ENCODE assay signal across 9 mouse cellular contexts in the genomic region with DNA sequence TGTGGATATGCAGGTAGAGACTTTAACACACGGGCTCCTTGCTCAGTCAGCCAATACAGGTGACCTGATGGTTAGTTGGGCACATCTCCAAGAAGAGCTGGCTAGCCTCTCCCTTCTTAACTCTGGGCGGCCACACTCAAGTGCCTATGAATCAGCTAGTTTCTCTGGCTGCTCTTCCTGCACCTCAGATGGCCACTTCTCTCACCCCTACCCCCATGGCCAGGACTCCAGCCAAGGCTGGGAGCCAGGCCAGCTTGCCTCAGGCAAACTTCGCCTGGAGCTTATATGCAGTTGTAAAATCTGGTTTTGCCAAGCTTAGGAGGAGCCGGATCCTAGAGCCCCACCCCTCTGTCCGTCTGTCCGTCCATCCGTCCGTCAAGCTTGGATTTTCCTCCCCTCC. TPM values are rescaled to one million over a fixed set of nuclear protein-coding genes. Genes with fewer than 3 reads are reported as not detected.
DNase-seq lines count a peak whose midpoint lies in the region; ATAC-seq and TF ChIP-seq lines count a peak whose summit lies in the region.
"Had no signal": no experiment of that assay in that cellular context is flagged by ENCODE, and none has a peak within 500 bp of the region (broad histone marks: within the 10 kb centered on the region; RNA-seq: fewer than 3 reads in every experiment).

No protein-coding gene starts in this region.

- no peaks in the 10 kb centered on the region for H3K36me3 ChIP-seq in forebrain, embryonic 10.5 days (replicated peaks)
- H3K36me3 ChIP-seq in forebrain, embryonic 11.5 days (ENCODE audit: control insufficient read depth, insufficient read depth, low read length), result no peaks in the 10 kb centered on the region
- no peaks in the 10 kb centered on the region for H3K36me3 ChIP-seq in hindbrain, embryonic 14.5 days (replicated peaks; ENCODE audit: control insufficient read depth, insufficient read depth)
- peaks cover 12% of the 10 kb centered on the region for H3K36me3 ChIP-seq in limb, embryonic 15.5 days

- TF ChIP-seq POLR2A in bone marrow macrophage, adult 2 months (IDR thresholded peaks at IDR 0.05; ENCODE audit: borderline replicate concordance, low read depth, low read length), result no peak

- TF ChIP-seq CTCF in bone marrow macrophage, adult 2 months (IDR thresholded peaks at IDR 0.05; ENCODE audit: low read depth, low read length), result no peak

- H3K9ac ChIP-seq in forebrain, embryonic 11.5 days (ENCODE audit: low read length), result no peak overlapping the region
- H3K9ac ChIP-seq in hindbrain, embryonic 14.5 days, result no peak overlapping the region
- no peak overlapping the region for H3K9ac ChIP-seq in limb, embryonic 15.5 days

- no peaks in the 10 kb centered on the region for H3K9me3 ChIP-seq in forebrain, embryonic 10.5 days
- no peaks in the 10 kb centered on the region for H3K9me3 ChIP-seq in forebrain, embryonic 11.5 days (ENCODE audit: control insufficient read depth, low read length)
- no peaks in the 10 kb centered on the region for H3K9me3 ChIP-seq in hindbrain, embryonic 14.5 days (ENCODE audit: control insufficient read depth, low read length)
- H3K9me3 ChIP-seq in limb, embryonic 15.5 days, result no peaks in the 10 kb centered on the region

- peaks cover 45% of the 10 kb centered on the region for H3K4me1 ChIP-seq in forebrain, embryonic 10.5 days
- peaks cover 12% of the 10 kb centered on the region; the same call in 1 of the 2 replicates for H3K4me1 ChIP-seq in forebrain, embryonic 11.5 days (replicated peaks; ENCODE audit: control insufficient read depth, insufficient read depth, low read length)
- peaks cover 35% of the 10 kb centered on the region for H3K4me1 ChIP-seq in bone marrow macrophage, adult 2 months (ENCODE audit: control insufficient read depth, insufficient read depth, low read length)
- peaks cover 26% of the 10 kb centered on the region; the same call in 1 of the 2 replicates for H3K4me1 ChIP-seq in hindbrain, embryonic 14.5 days (replicated peaks; ENCODE audit: control insufficient read depth, insufficient read depth, low read length)
- H3K4me1 ChIP-seq in limb, embryonic 15.5 days, result peaks cover 67% of the 10 kb centered on the region

- peak overlapping the region; percentile 68; the same call in 1 of the 2 replicates for H3K4me3 ChIP-seq in forebrain, embryonic 10.5 days
- H3K4me3 ChIP-seq in forebrain, embryonic 11.5 days (ENCODE audit: low read depth, low read length), result no peak overlapping the region
- H3K4me3 ChIP-seq in bone marrow macrophage, adult 2 months (ENCODE audit: insufficient read depth, low read length), result peak overlapping the region; percentile 99
- 0 out of 2 replicates have a peak overlapping the region, but pooled peaks have one; percentile 0 for H3K4me3 ChIP-seq in hindbrain, embryonic 14.5 days (replicated peaks; ENCODE audit: low read length)
- H3K4me3 ChIP-seq in limb, embryonic 15.5 days, result peak overlapping the region; percentile 72
- H3K4me3 ChIP-seq: erythroblast, embryonic 14.5 days had no signal

- ATAC-seq in forebrain, embryonic 11.5 days (replicated peaks; ENCODE audit: low FRiP score), result no peak
- no peak for ATAC-seq in hindbrain, embryonic 14.5 days (ENCODE audit: low FRiP score)
- no peak for ATAC-seq in limb, embryonic 15.5 days (ENCODE audit: insufficient number of reproducible peaks, low FRiP score, low TSS enrichment, low read depth)

- WGBS in forebrain, embryonic 10.5 days, result 61% methylated on average over 8 of the region's 8 CpGs
- WGBS in forebrain, embryonic 11.5 days, result 57% methylated on average over 8 of the region's 8 CpGs
- WGBS in hindbrain, embryonic 14.5 days, result 44% methylated on average over 8 of the region's 8 CpGs
- WGBS in limb, embryonic 15.5 days, result 22% methylated on average over 8 of the region's 8 CpGs

- DNase-seq in forebrain, embryonic 10.5 days (ENCODE audit: extremely low spot score, low spot score), result no peak
- DNase-seq in forebrain, embryonic 11.5 days (ENCODE audit: low spot score), result no peak
- peak; percentile 83 for DNase-seq in gastrocnemius, adult 18-20 months (ENCODE audit: low spot score)
- DNase-seq in hindbrain, embryonic 14.5 days (ENCODE audit: low spot score), result no peak
- peak; percentile 35 for DNase-seq in right cerebral cortex, postnatal 25 days
- no peak for DNase-seq in spleen, postnatal 36 days (ENCODE audit: low spot score in 2 of 2)

- H3K27me3 ChIP-seq in forebrain, embryonic 10.5 days (ENCODE audit: poor library complexity, severe bottlenecking), result peaks cover 97% of the 10 kb centered on the region
- peaks cover 45% of the 10 kb centered on the region for H3K27me3 ChIP-seq in forebrain, embryonic 11.5 days (ENCODE audit: control insufficient read depth, insufficient read depth, low read length)
- H3K27me3 ChIP-seq in hindbrain, embryonic 14.5 days (ENCODE audit: control insufficient read depth, insufficient read depth, low read length), result peaks cover 56% of the 10 kb centered on the region
- peaks cover 21% of the 10 kb centered on the region for H3K27me3 ChIP-seq in limb, embryonic 15.5 days

- H3K4me2 ChIP-seq in forebrain, embryonic 11.5 days (ENCODE audit: low read depth, low read length, severe bottlenecking), result no peak overlapping the region
- peak overlapping the region; percentile 99 for H3K4me2 ChIP-seq in hindbrain, embryonic 14.5 days (replicated peaks)
- H3K4me2 ChIP-seq in limb, embryonic 15.5 days, result peak overlapping the region; percentile 74

- H3K27ac ChIP-seq in forebrain, embryonic 10.5 days, result no peak overlapping the region
- H3K27ac ChIP-seq in forebrain, embryonic 11.5 days (ENCODE audit: low read depth, low read length), result no peak overlapping the region
- peak overlapping the region; percentile 89 for H3K27ac ChIP-seq in bone marrow macrophage, adult 2 months (ENCODE audit: insufficient read depth, low read depth, low read length)
- H3K27ac ChIP-seq in hindbrain, embryonic 14.5 days, result no peak overlapping the region
- peak overlapping the region; percentile 98 for H3K27ac ChIP-seq in limb, embryonic 15.5 days

RNA-seq across cellular contexts. Expression of a gene that starts 1.7 kb away (rescaled TPM):
- 12.9 and 15.6 TPM in 2 replicates for polyA plus RNA-seq in forebrain, embryonic 10.5 days (2016; fragmentation: Nextera tagmentation; extraction: Ambion mirVana)
- 19.0 and 20.9 TPM in 2 replicates for polyA plus RNA-seq in forebrain, embryonic 11.5 days (2014; fragmentation: Nextera tagmentation; extraction: Ambion mirVana)
- polyA plus RNA-seq in bone marrow macrophage, adult 2 months (2012; ENCODE audit: insufficient read depth, insufficient read length, missing spikeins), result 336 and 347 TPM in 2 replicates
- total RNA-seq in gastrocnemius, adult 18-20 months (2021), result 10 to 100 TPM; 29.9 to 33.8 TPM
- polyA plus RNA-seq in hindbrain, embryonic 14.5 days (2014; fragmentation: Nextera tagmentation; extraction: Ambion mirVana), result 39.7 and 41.1 TPM in 2 replicates
- 307 and 381 TPM in 2 replicates for polyA plus RNA-seq in limb, embryonic 15.5 days (2015; fragmentation: Nextera tagmentation; extraction: Ambion mirVana)

Comparison
In these comparisons a context has a peak if more than half of its experiments do, and no peak if none do; other contexts are left out.
1. DNase-seq: peak in gastrocnemius, adult 18-20 months (single experiment) and right cerebral cortex, postnatal 25 days (single experiment); none in forebrain, embryonic 10.5 days (single experiment), forebrain, embryonic 11.5 days (single experiment), hindbrain, embryonic 14.5 days (single experiment) and spleen, postnatal 36 days (0 of 2).
2. H3K27ac ChIP-seq: peak in bone marrow macrophage, adult 2 months (single experiment) and limb, embryonic 15.5 days (single experiment); none in forebrain, embryonic 10.5 days (single experiment), forebrain, embryonic 11.5 days (single experiment) and hindbrain, embryonic 14.5 days (single experiment).